Mouse (Mus musculus): ENCODE results near the gene Cep78. TPM values are rescaled to one million over a fixed set of nuclear protein-coding genes. Genes with fewer than 3 reads are reported as not detected.

The Cep78 gene
- polyA plus RNA-seq, 1 experiment = 8.4 TPM

GRCm38 (mm10) chr19:15910488-15910887 lies 74.3 kb downstream of the Cep78 start:
- no peak for DNase-seq (ENCODE audit: low spot score)

- no peak for DNase-seq (ENCODE audit: low spot score)
These were observed 76.8 kb downstream of the Cep78 start for GRCm38 (mm10) chr19:15908016-15908415.

Other genes with a start within 250 kb of the Cep78 start
- 11.1 and 12.0 TPM in 2 replicates for gene Psat1, start 37.7 kb downstream of the Cep78 start, polyA plus RNA-seq (2012; rRNA removed)
- gene Gnaq, start 147.8 kb upstream of the Cep78 start, polyA plus RNA-seq (2012; rRNA removed) = 30.2 and 43.8 TPM in 2 replicates